Comparison of ENCODE assay signal across 10 mouse cellular contexts in the genomic region with DNA sequence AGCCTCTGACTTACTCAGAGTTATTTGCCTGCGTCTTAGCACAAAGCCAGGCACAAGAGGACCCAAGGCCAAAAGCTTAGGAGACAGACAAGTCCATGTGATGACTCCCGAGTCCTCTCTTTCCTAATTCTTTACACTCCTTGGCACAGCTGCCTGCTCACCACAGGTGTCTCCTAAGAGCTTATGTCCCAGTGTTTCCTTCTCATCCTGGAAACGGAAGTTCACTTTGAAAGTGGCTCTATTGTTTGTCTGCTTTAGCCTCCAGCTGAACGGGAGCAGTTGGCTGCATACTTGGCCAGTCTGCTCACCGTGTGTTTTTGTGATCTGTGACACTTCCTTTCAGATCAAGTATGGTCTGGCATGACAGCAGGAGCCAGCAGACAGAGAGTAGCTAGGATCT. TPM values are rescaled to one million over a fixed set of nuclear protein-coding genes. Genes with fewer than 3 reads are reported as not detected.
DNase-seq lines count a peak whose midpoint lies in the region; ATAC-seq and TF ChIP-seq lines count a peak whose summit lies in the region.
"Had no signal": no experiment of that assay in that cellular context is flagged by ENCODE, and none has a peak within 500 bp of the region (broad histone marks: within the 10 kb centered on the region; RNA-seq: fewer than 3 reads in every experiment).

No protein-coding gene starts in this region.

- peak overlapping the region; percentile 71 for H3K27ac ChIP-seq in gastrocnemius, adult 2 months
- 0 out of 2 replicates have a peak overlapping the region, but pooled peaks have one; percentile 6 for H3K27ac ChIP-seq in midbrain, postnatal 0 days (ENCODE audit: low read depth, low read length)
- no peak overlapping the region for H3K27ac ChIP-seq in midbrain, embryonic 11.5 days (ENCODE audit: low read depth, low read length)
- peak overlapping the region; percentile 25; the same call in 1 of the 2 replicates for H3K27ac ChIP-seq in intestine, embryonic 15.5 days

- no peaks in the 10 kb centered on the region for H3K36me3 ChIP-seq in midbrain, postnatal 0 days (ENCODE audit: insufficient read depth, low read length)
- H3K36me3 ChIP-seq in midbrain, embryonic 11.5 days (ENCODE audit: control insufficient read depth, insufficient read depth, low read length) = no peaks in the 10 kb centered on the region
- H3K36me3 ChIP-seq in intestine, embryonic 15.5 days = no peaks in the 10 kb centered on the region

- TF ChIP-seq CTCF in gastrocnemius, adult 2 months (IDR thresholded peaks at IDR 0.05) = no peak
- TF ChIP-seq CTCF in midbrain, postnatal 0 days (IDR thresholded peaks at IDR 0.05) = no peak

- intact Hi-C loops in gastrocnemius, adult 2 months (cut with DNase I) = no loop called here

- DNase-seq in gastrocnemius, adult 2 months = no peak
- no peak for DNase-seq in gastrocnemius, adult 8-10 months (ENCODE audit: low spot score in 2 of 2)
- DNase-seq in midbrain, postnatal 0 days (ENCODE audit: low spot score) = peak; percentile 41
- no peak for DNase-seq in midbrain, embryonic 11.5 days (ENCODE audit: low spot score, missing footprints)
- DNase-seq in thymus, postnatal 25 days = no peak
- DNase-seq in urinary bladder, postnatal 36 days (ENCODE audit: low spot score in 2 of 2) = no peak
- DNase-seq: adrenal gland, postnatal 25 days had no signal

- no peak overlapping the region for H3K4me2 ChIP-seq in midbrain, postnatal 0 days (ENCODE audit: low read depth, low read length, poor library complexity, severe bottlenecking)
- no peak overlapping the region for H3K4me2 ChIP-seq in midbrain, embryonic 11.5 days
- H3K4me2 ChIP-seq in intestine, embryonic 15.5 days (replicated peaks) = no peak overlapping the region

- H3K4me1 ChIP-seq in midbrain, postnatal 0 days (ENCODE audit: insufficient read depth, low read length) = no peaks in the 10 kb centered on the region
- no peaks in the 10 kb centered on the region for H3K4me1 ChIP-seq in midbrain, embryonic 11.5 days (ENCODE audit: control insufficient read depth, insufficient read depth, low read length)
- peaks cover 19% of the 10 kb centered on the region; the same call in 1 of the 2 replicates for H3K4me1 ChIP-seq in intestine, embryonic 15.5 days (replicated peaks)

- no peaks in the 10 kb centered on the region for H3K27me3 ChIP-seq in midbrain, postnatal 0 days (ENCODE audit: insufficient read depth, low read length)
- H3K27me3 ChIP-seq in midbrain, embryonic 11.5 days (ENCODE audit: control insufficient read depth, insufficient read depth, low read length) = no peaks in the 10 kb centered on the region
- H3K27me3 ChIP-seq in intestine, embryonic 15.5 days (replicated peaks) = no peaks in the 10 kb centered on the region

- H3K4me3 ChIP-seq in gastrocnemius, adult 2 months = no peak overlapping the region
- no peak overlapping the region for H3K4me3 ChIP-seq in midbrain, postnatal 0 days (ENCODE audit: low read depth, low read length)
- no peak overlapping the region for H3K4me3 ChIP-seq in midbrain, embryonic 11.5 days (ENCODE audit: low read depth, low read length)
- no peak overlapping the region for H3K4me3 ChIP-seq in intestine, embryonic 15.5 days (replicated peaks)

- no peak overlapping the region for H3K9ac ChIP-seq in midbrain, postnatal 0 days (replicated peaks; ENCODE audit: low read length, poor library complexity, severe bottlenecking)
- H3K9ac ChIP-seq in midbrain, embryonic 11.5 days (ENCODE audit: low read length) = no peak overlapping the region
- H3K9ac ChIP-seq in intestine, embryonic 15.5 days = no peak overlapping the region

- ATAC-seq in midbrain, postnatal 0 days (ENCODE audit: low FRiP score) = no peak
- no peak for ATAC-seq in midbrain, embryonic 11.5 days (ENCODE audit: low FRiP score)
- no peak; the same call in 1 of the 2 replicates for ATAC-seq in intestine, embryonic 15.5 days
- ATAC-seq in megakaryocyte, adult 5-6 weeks (ENCODE audit: poor library complexity, severe bottlenecking) = no peak

- no peaks in the 10 kb centered on the region for H3K9me3 ChIP-seq in midbrain, postnatal 0 days (ENCODE audit: low read length)
- H3K9me3 ChIP-seq in midbrain, embryonic 11.5 days (ENCODE audit: control insufficient read depth, low read length) = no peaks in the 10 kb centered on the region
- no peaks in the 10 kb centered on the region for H3K9me3 ChIP-seq in intestine, embryonic 15.5 days

- WGBS in midbrain, postnatal 0 days = 13% methylated on average over 5 of the region's 5 CpGs
- WGBS in midbrain, embryonic 11.5 days = 31% methylated on average over 5 of the region's 5 CpGs
- 33% methylated on average over 5 of the region's 5 CpGs for WGBS in intestine, embryonic 15.5 days

RNA-seq across cellular contexts. Expression of gene Adm, which starts 41.3 kb away (rescaled TPM):
- 1 to 10 TPM; 2.2 to 4.6 TPM for total RNA-seq in gastrocnemius, adult 2 months (2021)
- 1 to 10 TPM; 2.0 to 4.2 (median 2.5) TPM for total RNA-seq in gastrocnemius, adult 8-10 months (2022)
- total RNA-seq in midbrain, postnatal 0 days (2014; rRNA removed) = 0.82 and 1.2 TPM in 2 replicates
- 2.5 and 2.6 TPM in 2 replicates for polyA plus RNA-seq in midbrain, postnatal 0 days (2015; fragmentation: Nextera tagmentation; extraction: Ambion mirVana)
- polyA plus RNA-seq in midbrain, embryonic 11.5 days (2014; fragmentation: Nextera tagmentation; extraction: Ambion mirVana) = 4.6 and 5.4 TPM in 2 replicates
- polyA plus RNA-seq in intestine, embryonic 15.5 days (2015; fragmentation: Nextera tagmentation; extraction: Ambion mirVana) = 4.4 and 4.9 TPM in 2 replicates
- 0.13 TPM in 1 of 2 replicates, not detected in the other for total RNA-seq in megakaryocyte, adult 5-6 weeks (2015)
- not detected in 2 replicates for total RNA-seq in megakaryocyte, adult 5-6 weeks (2017)
- total RNA-seq: megakaryocyte-erythroid progenitor cell, adult 5-6 weeks had no signal

RNA-seq across cellular contexts. Expression of gene Sbf2, which starts 54.0 kb away (rescaled TPM):
- total RNA-seq in gastrocnemius, adult 2 months (2021) = 10 to 100 TPM; 11.2 to 14.8 TPM
- total RNA-seq in gastrocnemius, adult 8-10 months (2022) = 10 to 100 TPM in 1 of 4 experiments, 1 to 10 TPM in 3; 6.7 to 10.4 (median 7.9) TPM
- total RNA-seq in midbrain, postnatal 0 days (2014; rRNA removed) = 80.1 and 114 TPM in 2 replicates
- 31.5 and 41.0 TPM in 2 replicates for polyA plus RNA-seq in midbrain, postnatal 0 days (2015; fragmentation: Nextera tagmentation; extraction: Ambion mirVana)
- polyA plus RNA-seq in midbrain, embryonic 11.5 days (2014; fragmentation: Nextera tagmentation; extraction: Ambion mirVana) = 34.6 and 35.9 TPM in 2 replicates
- polyA plus RNA-seq in intestine, embryonic 15.5 days (2015; fragmentation: Nextera tagmentation; extraction: Ambion mirVana) = 33.7 and 33.9 TPM in 2 replicates
- total RNA-seq in megakaryocyte, adult 5-6 weeks (2015) = 4.3 and 4.6 TPM in 2 replicates
- total RNA-seq in megakaryocyte, adult 5-6 weeks (2017) = 2.2 and 2.5 TPM in 2 replicates
